Mouse (Mus musculus) liver, embryonic 11.5 days (tissue): ENCODE measurements at regions not wholly inside any gene's neighbourhood (a gene's known extent, or its start where the extent isn't known, plus 50 kb on each side); places are given as distances from the start of the nearest gene placed in this dataset.

Source experiments
- ATAC-seq: fragments of 200-750 bp; cut with Nextera tagmentation; replicated peaks from 2 replicates; pipeline ENCODE4 v1.8.0; 2017; ENCODE audit warnings: moderate number of reproducible peaks, mild to moderate bottlenecking, moderate TSS enrichment, moderate library complexity; ENCODE audit not compliant: low FRiP score
- DNase-seq: peaks from one replicate; pipeline ENCODE4 v3.0.0-alpha.2; 2017; ENCODE audit warnings: low spot score
- H3K27ac ChIP-seq: fragments of 300-500 bp; sonication (generic); 2 replicates; pipeline ENCODE4 v1.5.1; 2014; ENCODE audit warnings: mild to moderate bottlenecking, low read depth, low read length, control low read depth
- H3K27me3 ChIP-seq: fragments of 300-500 bp; sonication (generic); replicated peaks from 2 replicates; pipeline ENCODE4 v1.6.1; 2014; ENCODE audit warnings: low read length, mixed read lengths; ENCODE audit not compliant: control insufficient read depth, insufficient read depth
- H3K36me3 ChIP-seq: fragments of 300-500 bp; sonication (generic); 2 replicates; pipeline ENCODE4 v1.6.1; 2014; ENCODE audit warnings: mild to moderate bottlenecking, low read length, moderate library complexity, mixed read lengths; ENCODE audit not compliant: control insufficient read depth, insufficient read depth
- H3K4me1 ChIP-seq: fragments of 300-500 bp; sonication (generic); replicated peaks from 2 replicates; pipeline ENCODE4 v1.6.1; 2014; ENCODE audit warnings: low read length, mixed read lengths; ENCODE audit not compliant: control insufficient read depth, insufficient read depth
- H3K4me2 ChIP-seq: fragments of 300-500 bp; sonication (generic); 2 replicates; pipeline ENCODE4 v1.6.1; 2014; ENCODE audit warnings: mild to moderate bottlenecking, control low read depth, moderate library complexity
- H3K4me3 ChIP-seq: fragments of 300-500 bp; sonication (generic); 2 replicates; pipeline ENCODE4 v1.5.1; 2014; ENCODE audit warnings: low read depth, low read length, control low read depth
- H3K9ac ChIP-seq: fragments of 300-500 bp; sonication (generic); 2 replicates; pipeline ENCODE4 v1.6.1; 2014; ENCODE audit warnings: low read depth, low read length, control low read depth
- H3K9me3 ChIP-seq: fragments of 300-500 bp; sonication (generic); 2 replicates; pipeline ENCODE4 v1.6.1; 2016; ENCODE audit warnings: low read length, inconsistent platforms, mixed read lengths; ENCODE audit not compliant: control insufficient read depth
- WGBS: fragments of 180-500 bp; shearing (Covaris S2); extraction: QIAGEN DNeasy Blood & Tissue Kit; methylation state at CpG from one replicate; pipeline ENCODE4 v1.1.7; 2014; 5-methylcytosine and 5-hydroxymethylcytosine counted together

- Histone ChIP-seq H3K4me2 (no peak overlapping the region), H3K9ac (no peak overlapping the region), H3K9me3 (no peaks in the 10 kb centered on the region), H3K27ac (no peak overlapping the region), H3K36me3 (no peaks in the 10 kb centered on the region), H3K4me3 (no peak overlapping the region), H3K27me3 (no peaks in the 10 kb centered on the region), H3K4me1 (no peaks in the 10 kb centered on the region)
- DNase-seq (no peak), ATAC-seq (no peak)
- 85% methylated on average over 2 of the region's 2 CpGs for WGBS
These were observed 605.8 kb upstream of the Slc35b3 start for GRCm38 (mm10) chr13:39566491-39566890.

GRCm38 (mm10) chr13:39537724-39538440 lies 577.2 kb upstream of the Slc35b3 start:
- Histone ChIP-seq H3K4me2 (no peak overlapping the region), H3K4me3 (no peak overlapping the region), H3K9me3 (no peaks in the 10 kb centered on the region), H3K4me1 (no peaks in the 10 kb centered on the region), H3K27ac (no peak overlapping the region), H3K27me3 (no peaks in the 10 kb centered on the region), H3K36me3 (no peaks in the 10 kb centered on the region), H3K9ac (no peak overlapping the region)
- DNase-seq (no peak), ATAC-seq (no peak)
- WGBS, result 65% methylated on average over 14 of the region's 14 CpGs

GRCm38 (mm10) chr13:39526469-39526868 lies 565.8 kb upstream of the Slc35b3 start:
- Histone ChIP-seq H3K9ac (no peak overlapping the region), H3K4me2 (no peak overlapping the region), H3K4me1 (no peaks in the 10 kb centered on the region), H3K27me3 (no peaks in the 10 kb centered on the region), H3K4me3 (no peak overlapping the region), H3K27ac (no peak overlapping the region), H3K36me3 (no peaks in the 10 kb centered on the region), H3K9me3 (no peaks in the 10 kb centered on the region)
- DNase-seq (no peak), ATAC-seq (no peak)
- 76% methylated on average over 1 of the region's 1 CpGs for WGBS

- Histone ChIP-seq H3K36me3 (no peaks in the 10 kb centered on the region), H3K4me2 (no peak overlapping the region), H3K4me3 (no peak overlapping the region), H3K9me3 (no peaks in the 10 kb centered on the region), H3K27me3 (no peaks in the 10 kb centered on the region), H3K4me1 (no peaks in the 10 kb centered on the region), H3K9ac (no peak overlapping the region), H3K27ac (no peak overlapping the region)
- ATAC-seq (no peak), DNase-seq (no peak)
- WGBS, result 84% methylated on average over 9 of the region's 9 CpGs
These were observed 563.2 kb upstream of the Slc35b3 start for GRCm38 (mm10) chr13:39523856-39524301.

GRCm38 (mm10) chr13:39523246-39523850 lies 562.7 kb upstream of the Slc35b3 start:
- no peak for DNase-seq

GRCm38 (mm10) chr13:39520846-39521245 lies 560.2 kb upstream of the Slc35b3 start:
- Histone ChIP-seq H3K4me1 (no peaks in the 10 kb centered on the region), H3K27me3 (no peaks in the 10 kb centered on the region), H3K36me3 (no peaks in the 10 kb centered on the region), H3K9ac (no peak overlapping the region), H3K4me2 (no peak overlapping the region), H3K9me3 (no peaks in the 10 kb centered on the region), H3K27ac (no peak overlapping the region), H3K4me3 (no peak overlapping the region)
- DNase-seq, result no peak
- WGBS, result 90% methylated on average over 9 of the region's 9 CpGs
- ATAC-seq, result no peak

More at GRCm38 (mm10) chr13:39523246-39523850, 562.7 kb upstream of the Slc35b3 start:
- Histone ChIP-seq H3K4me3 (no peak overlapping the region), H3K9me3 (no peaks in the 10 kb centered on the region), H3K4me1 (no peaks in the 10 kb centered on the region), H3K4me2 (no peak overlapping the region), H3K27ac (no peak overlapping the region), H3K9ac (no peak overlapping the region), H3K27me3 (no peaks in the 10 kb centered on the region), H3K36me3 (no peaks in the 10 kb centered on the region)
- no peak for ATAC-seq
- 75% methylated on average over 5 of the region's 5 CpGs for WGBS

GRCm38 (mm10) chr13:39516106-39516505 lies 555.4 kb upstream of the Slc35b3 start:
- Histone ChIP-seq H3K4me1 (no peaks in the 10 kb centered on the region), H3K27me3 (no peaks in the 10 kb centered on the region), H3K36me3 (no peaks in the 10 kb centered on the region), H3K27ac (no peak overlapping the region), H3K9me3 (no peaks in the 10 kb centered on the region), H3K9ac (no peak overlapping the region), H3K4me3 (no peak overlapping the region), H3K4me2 (no peak overlapping the region)
- no peak for DNase-seq
- 73% methylated on average over 8 of the region's 8 CpGs for WGBS
- ATAC-seq, result no peak

GRCm38 (mm10) chr13:39489806-39490205 lies 529.1 kb upstream of the Slc35b3 start:
- no peak for DNase-seq
- no peak overlapping the region for H3K4me3 ChIP-seq
- WGBS, result 79% methylated on average over 7 of the region's 7 CpGs
- H3K27me3 ChIP-seq, result no peaks in the 10 kb centered on the region
- no peaks in the 10 kb centered on the region for H3K4me1 ChIP-seq
- H3K9me3 ChIP-seq, result no peaks in the 10 kb centered on the region
- no peak overlapping the region for H3K9ac ChIP-seq
- no peak overlapping the region for H3K4me2 ChIP-seq
- no peak overlapping the region for H3K27ac ChIP-seq
- no peak for ATAC-seq
- no peaks in the 10 kb centered on the region for H3K36me3 ChIP-seq

GRCm38 (mm10) chr13:39472621-39473020 lies 511.9 kb upstream of the Slc35b3 start:
- 56% methylated on average over 6 of the region's 6 CpGs for WGBS
- Histone ChIP-seq H3K9me3 (no peaks in the 10 kb centered on the region), H3K4me3 (no peak overlapping the region), H3K9ac (no peak overlapping the region), H3K4me1 (no peaks in the 10 kb centered on the region), H3K4me2 (no peak overlapping the region), H3K27me3 (no peaks in the 10 kb centered on the region), H3K27ac (no peak overlapping the region), H3K36me3 (no peaks in the 10 kb centered on the region)
- ATAC-seq (no peak), DNase-seq (no peak)
